In the genomic region with DNA sequence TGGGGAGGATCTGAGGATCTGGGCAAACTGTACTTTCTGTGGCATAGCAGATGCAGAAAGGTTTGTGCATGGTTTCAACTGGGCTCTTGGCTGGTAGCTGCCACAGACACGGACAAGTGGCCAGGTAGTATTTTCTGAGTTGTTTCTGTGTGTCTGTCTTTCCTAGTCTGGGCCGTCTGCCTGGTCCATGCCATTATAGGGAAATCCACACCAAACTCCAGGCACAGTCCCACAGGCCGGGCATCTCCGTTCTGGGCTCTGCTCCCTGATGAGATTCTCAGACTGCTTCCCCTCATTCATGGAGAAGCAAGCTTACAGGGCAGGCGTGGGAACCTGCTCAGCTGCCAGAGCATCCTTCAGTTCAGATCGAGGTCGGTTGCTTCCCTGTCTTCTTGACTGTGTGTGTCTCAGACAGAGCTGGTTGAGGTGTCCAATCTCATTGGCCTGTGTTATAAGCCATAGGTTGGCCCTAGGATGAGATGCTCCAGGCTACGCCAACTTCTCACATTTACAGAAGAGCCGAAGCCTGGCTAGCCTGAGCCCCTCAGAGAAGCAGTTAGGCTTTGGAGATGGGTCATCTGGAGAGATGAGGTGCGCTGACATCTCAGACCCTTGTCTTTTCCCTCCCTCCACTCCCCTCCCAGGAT, we compare ENCODE assay signal across 7 mouse cellular contexts. TPM values are rescaled to one million over a fixed set of nuclear protein-coding genes. Genes with fewer than 3 reads are reported as not detected.
DNase-seq lines count a peak whose midpoint lies in the region; ATAC-seq and TF ChIP-seq lines count a peak whose summit lies in the region.

Gene P4ha2 (plus strand): TSS at position 51 of the 647 bp plus-strand sequence.

- H3K4me1 ChIP-seq in testis, adult 2 months (ENCODE audit: control insufficient read depth, insufficient read depth, low read length): peaks cover 14% of the 10 kb centered on the region
- H3K4me1 ChIP-seq in embryonic fibroblast, embryonic 13.5 days (ENCODE audit: control insufficient read depth, insufficient read depth, low read length): 0 out of 2 replicates have a peak, but pooled peaks cover 2% of the 10 kb centered on the region
- H3K4me1 ChIP-seq in limb, embryonic 14.5 days (ENCODE audit: control insufficient read depth, insufficient read depth, low read length): peaks cover 20% of the 10 kb centered on the region
- H3K4me1 ChIP-seq in stomach, embryonic 14.5 days (ENCODE audit: control insufficient read depth, insufficient read depth, low read length): peaks cover 7% of the 10 kb centered on the region; the same call in 1 of the 2 replicates

- peak within 1 kb of the TSS; percentile 56 for H3K4me3 ChIP-seq in testis, adult 2 months (ENCODE audit: control insufficient read depth, low read depth, low read length)
- H3K4me3 ChIP-seq in embryonic fibroblast, embryonic 13.5 days (ENCODE audit: insufficient read depth, low read length): peak within 1 kb of the TSS; percentile 60
- H3K4me3 ChIP-seq in limb, embryonic 14.5 days (replicated peaks; ENCODE audit: low read length): peak within 1 kb of the TSS; percentile 74
- peak within 1 kb of the TSS; percentile 69 for H3K4me3 ChIP-seq in stomach, embryonic 14.5 days (ENCODE audit: low read depth, low read length)

- H3K4me2 ChIP-seq in limb, embryonic 14.5 days (replicated peaks; ENCODE audit: low read depth, low read length, severe bottlenecking): peak within 1 kb of the TSS; percentile 99
- H3K4me2 ChIP-seq in stomach, embryonic 14.5 days (replicated peaks; ENCODE audit: low read depth, low read length): peak within 1 kb of the TSS; percentile 99

- intact Hi-C loops in heart, postnatal 14 days (cut with DNase I): no loop called here

- 42% methylated on average over 10 of the region's 10 CpGs for WGBS in limb, embryonic 14.5 days
- 50% methylated on average over 10 of the region's 10 CpGs for WGBS in stomach, embryonic 14.5 days

- no peak; the same call in none of the 2 replicates for ATAC-seq in limb, embryonic 14.5 days (ENCODE audit: low FRiP score, low read depth)
- ATAC-seq in stomach, embryonic 14.5 days (ENCODE audit: insufficient number of reproducible peaks, insufficient read depth, low FRiP score, low read depth): peak; percentile 34; the same call in 1 of the 2 replicates

- H3K27ac ChIP-seq in testis, adult 2 months (ENCODE audit: control insufficient read depth, insufficient read depth, low read depth, low read length): no peak within 1 kb of the TSS
- H3K27ac ChIP-seq in embryonic fibroblast, embryonic 13.5 days (ENCODE audit: insufficient read depth, low read length): no peak within 1 kb of the TSS
- peak within 1 kb of the TSS; percentile 61; the same call in 1 of the 2 replicates for H3K27ac ChIP-seq in limb, embryonic 14.5 days (replicated peaks; ENCODE audit: low read depth, low read length)
- no peak within 1 kb of the TSS for H3K27ac ChIP-seq in stomach, embryonic 14.5 days (ENCODE audit: low read length)

- no peaks in the 10 kb centered on the region; the same call in 1 of the 2 replicates for H3K27me3 ChIP-seq in testis, adult 2 months (ENCODE audit: control insufficient read depth, insufficient read depth, low read length)
- no peaks in the 10 kb centered on the region for H3K27me3 ChIP-seq in limb, embryonic 14.5 days (ENCODE audit: control insufficient read depth, insufficient read depth, low read length)
- H3K27me3 ChIP-seq in stomach, embryonic 14.5 days (ENCODE audit: control insufficient read depth, insufficient read depth, low read length): no peaks in the 10 kb centered on the region

- TF ChIP-seq POLR2A in testis, adult 2 months (IDR thresholded peaks at IDR 0.05; ENCODE audit: control insufficient read depth, low read depth, low read length): no peak
- no peak for TF ChIP-seq POLR2A in embryonic fibroblast, embryonic 13.5 days (IDR thresholded peaks at IDR 0.05; ENCODE audit: low read depth, low read length)
- no peak for TF ChIP-seq POLR2A in limb, embryonic 14.5 days (IDR thresholded peaks at IDR 0.05; ENCODE audit: borderline replicate concordance, extremely low read depth, insufficient read depth, insufficient read length)

- no peaks in the 10 kb centered on the region for H3K36me3 ChIP-seq in testis, adult 2 months (ENCODE audit: control insufficient read depth, insufficient read depth, low read length)
- peaks cover 6% of the 10 kb centered on the region; the same call in 1 of the 2 replicates for H3K36me3 ChIP-seq in limb, embryonic 14.5 days (ENCODE audit: control insufficient read depth, insufficient read depth, low read length)
- no peaks in the 10 kb centered on the region for H3K36me3 ChIP-seq in stomach, embryonic 14.5 days (ENCODE audit: control insufficient read depth, insufficient read depth, low read length)

- TF ChIP-seq CTCF in testis, adult 2 months (IDR thresholded peaks at IDR 0.05; ENCODE audit: control insufficient read depth, insufficient read depth, insufficient replicate concordance, low read depth, low read length): no peak
- no peak for TF ChIP-seq CTCF in embryonic fibroblast, embryonic 13.5 days (IDR thresholded peaks at IDR 0.05; ENCODE audit: borderline replicate concordance, insufficient read depth, low read length)

- no peak for DNase-seq in testis, postnatal 14 days (ENCODE audit: low spot score)
- no peak for DNase-seq in heart, postnatal 14 days
- DNase-seq in limb, embryonic 14.5 days (ENCODE audit: low spot score): no peak
- no peak for DNase-seq in cerebellum, adult 9-10 months

- no peaks in the 10 kb centered on the region for H3K9me3 ChIP-seq in limb, embryonic 14.5 days (ENCODE audit: control insufficient read depth, low read length)
- no peaks in the 10 kb centered on the region for H3K9me3 ChIP-seq in stomach, embryonic 14.5 days (ENCODE audit: control insufficient read depth, low read depth, low read length)

- H3K9ac ChIP-seq in limb, embryonic 14.5 days (ENCODE audit: low read depth, low read length, severe bottlenecking): peak within 1 kb of the TSS; percentile 76
- peak within 1 kb of the TSS; percentile 55 for H3K9ac ChIP-seq in stomach, embryonic 14.5 days (replicated peaks; ENCODE audit: low read depth, low read length)

RNA-seq across cellular contexts. Expression of gene P4ha2, which starts in this region (rescaled TPM):
- 6.3 and 7.8 TPM in 2 replicates for polyA plus RNA-seq in testis, adult 2 months (2012; rRNA removed)
- 76.7 and 86.7 TPM in 2 replicates for polyA plus RNA-seq in embryonic fibroblast, embryonic 13.5 days (2011; ENCODE audit: insufficient read length, low read depth, missing spikeins)
- total RNA-seq in heart, postnatal 14 days (2021): 10 to 100 TPM; 43.3 to 46.4 TPM
- polyA plus RNA-seq in limb, embryonic 14.5 days (2012; rRNA removed): 106 TPM in 2 replicates
- polyA plus RNA-seq in limb, embryonic 14.5 days (2014; fragmentation: Nextera tagmentation; extraction: Ambion mirVana): 83.3 and 94.1 TPM in 2 replicates
- polyA plus RNA-seq in stomach, embryonic 14.5 days (2014; fragmentation: Nextera tagmentation; extraction: Ambion mirVana): 46.9 and 56.4 TPM in 2 replicates
